Mouse (Mus musculus): ENCODE measurements at regions not wholly inside any gene's neighbourhood (a gene's known extent, or its start where the extent isn't known, plus 50 kb on each side); places are given as distances from the start of the nearest gene placed in this dataset.

DNA sequence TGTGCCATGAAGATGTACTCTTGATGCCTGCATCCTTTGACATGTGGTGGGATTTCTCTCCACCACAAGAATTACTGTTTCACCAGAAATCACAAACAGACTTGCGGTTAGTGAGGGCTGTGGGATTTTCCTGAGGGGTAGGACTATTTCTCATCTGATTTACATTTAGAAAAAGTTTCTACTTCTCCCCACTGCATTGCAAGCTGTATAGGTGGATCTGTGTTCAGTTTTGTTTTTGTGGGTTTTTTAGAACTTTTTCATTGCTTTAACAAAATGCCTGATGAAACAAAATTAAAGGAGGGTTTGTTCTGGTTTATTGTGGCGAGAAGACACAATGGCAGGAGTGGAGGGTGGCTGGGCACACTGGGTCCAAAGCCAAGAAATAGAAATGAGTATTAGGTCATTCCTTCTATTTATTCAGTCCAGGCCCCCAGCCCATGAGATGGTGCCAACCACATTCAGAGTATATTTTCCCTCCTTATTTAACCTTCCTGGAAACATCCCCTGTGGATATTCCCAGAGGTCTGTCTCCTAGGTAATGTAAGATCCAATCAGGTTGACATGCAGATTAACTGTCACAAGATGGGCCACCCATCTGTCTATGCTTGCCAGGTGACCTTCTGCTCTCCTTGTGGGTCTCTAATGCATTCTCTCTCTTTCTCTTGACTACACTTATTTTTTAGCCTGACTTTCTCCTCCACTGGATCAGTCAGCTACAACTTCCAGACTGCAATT is 96.3 kb upstream of the Spaca1 start:
- TF ChIP-seq TCF12 (IDR thresholded peaks at IDR 0.05; ENCODE audit: low read depth, low read length), result no peak
- no peak for TF ChIP-seq KAT2A (conservative IDR thresholded peaks at IDR 0.05; ENCODE audit: low read depth, low read length)
- TF ChIP-seq RAD21 (IDR thresholded peaks at IDR 0.05; ENCODE audit: low read depth, low read length), result no peak
- no peak for TF ChIP-seq POLR2AphosphoS2 (IDR thresholded peaks at IDR 0.05; ENCODE audit: low read length)
- TF ChIP-seq JUND (IDR thresholded peaks at IDR 0.05; ENCODE audit: low read depth, low read length), result no peak
- TF ChIP-seq MAZ (IDR thresholded peaks at IDR 0.05; ENCODE audit: low read depth, low read length), result no peak
- TF ChIP-seq E2F4 (IDR thresholded peaks at IDR 0.05; ENCODE audit: borderline replicate concordance, low read depth, low read length), result no peak
- TF ChIP-seq NELFE (IDR thresholded peaks at IDR 0.05; ENCODE audit: low read depth, low read length), result no peak
- no peak for TF ChIP-seq ZNF384 (IDR thresholded peaks at IDR 0.05; ENCODE audit: low read depth, low read length)
- no peak for TF ChIP-seq MYB (IDR thresholded peaks at IDR 0.05; ENCODE audit: low read depth, low read length)
- TF ChIP-seq CTCF (IDR thresholded peaks at IDR 0.05 in 2 of 3, conservative IDR thresholded peaks at IDR 0.05 in 1 of 3; ENCODE audit: control insufficient read depth in 1 of 3, insufficient read depth in 1 of 3, low read depth in 2 of 3, low read length in 3 of 3, poor library complexity in 1 of 3, severe bottlenecking in 1 of 3), result no peak
- TF ChIP-seq EP300 (IDR thresholded peaks at IDR 0.05; ENCODE audit: low read depth in 1 of 2, low read length in 2 of 2), result no peak
- H3K27ac ChIP-seq (ENCODE audit: control insufficient read depth, low read depth, low read length), result no peak overlapping the region
- no peak for DNase-seq (ENCODE audit: low read depth, low spot score)

DNA sequence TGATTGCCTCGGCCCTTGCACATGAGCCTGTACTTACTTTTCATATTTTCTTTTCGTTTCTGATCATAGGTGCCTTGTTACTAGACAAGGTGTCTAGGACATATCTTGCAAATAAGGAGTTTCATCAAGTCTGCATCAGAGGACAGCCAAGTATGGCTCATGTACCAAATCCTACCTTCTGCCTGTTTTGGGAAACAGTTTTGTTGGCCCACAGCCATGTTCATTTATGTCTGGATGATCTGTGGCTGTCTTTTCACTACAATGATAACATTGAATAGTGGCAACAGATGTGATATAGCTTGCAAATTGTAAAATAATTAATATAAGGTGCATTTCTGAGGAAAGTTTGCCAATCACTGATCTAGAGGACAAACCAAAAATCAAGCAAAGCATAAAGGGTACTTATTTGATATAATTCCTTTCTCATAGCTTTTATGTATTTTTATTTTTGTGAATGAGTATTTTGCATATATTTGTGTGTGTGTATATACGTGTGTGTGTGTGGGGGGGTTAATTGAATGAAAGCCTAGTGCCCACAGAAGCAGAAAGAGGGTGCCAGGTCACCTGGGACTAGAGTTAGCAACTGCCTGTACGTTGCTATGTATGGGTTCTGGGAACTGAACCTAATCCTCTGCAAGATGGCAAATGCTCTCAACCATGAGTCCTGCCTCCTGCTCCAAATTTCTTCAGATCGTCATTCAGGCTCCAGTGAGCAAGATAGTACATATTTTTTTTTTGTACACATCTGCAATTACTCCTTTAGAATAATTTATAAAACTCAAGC is 99.2 kb upstream of the Spaca1 start:
- no peak overlapping the region for H3K27ac ChIP-seq (ENCODE audit: control insufficient read depth, low read depth, low read length)
- no peaks in the 10 kb centered on the region for H3K36me3 ChIP-seq (ENCODE audit: control insufficient read depth in 1 of 2, insufficient read depth in 2 of 2, low read length in 2 of 2)
- no peaks in the 10 kb centered on the region for H3K79me2 ChIP-seq (ENCODE audit: control insufficient read depth, insufficient read depth, low read length, poor library complexity)
- no peaks in the 10 kb centered on the region for H3K4me1 ChIP-seq (ENCODE audit: control insufficient read depth in 1 of 2, insufficient read depth in 2 of 2, low read length in 2 of 2)
- H3K9ac ChIP-seq (ENCODE audit: control insufficient read depth, low read depth, low read length, poor library complexity, severe bottlenecking), result no peak overlapping the region
- TF ChIP-seq ZC3H11A (IDR thresholded peaks at IDR 0.05; ENCODE audit: low read depth, low read length) (no peak), MEF2A (IDR thresholded peaks at IDR 0.05; ENCODE audit: extremely low read depth, insufficient replicate concordance, low read depth, low read length, poor library complexity, severe bottlenecking) (no peak), USF2 (IDR thresholded peaks at IDR 0.05; ENCODE audit: borderline replicate concordance in 1 of 2, insufficient read depth in 1 of 2, low read depth in 1 of 2, low read length in 2 of 2) (no peak), KAT2A (conservative IDR thresholded peaks at IDR 0.05; ENCODE audit: low read depth, low read length) (no peak), POLR2A (IDR thresholded peaks at IDR 0.05; ENCODE audit: control insufficient read depth in 1 of 2, insufficient read depth in 1 of 2, low read depth in 1 of 2, low read length in 2 of 2, poor library complexity in 1 of 2) (no peak), EP300 (IDR thresholded peaks at IDR 0.05; ENCODE audit: low read depth in 1 of 2, low read length in 2 of 2) (no peak), ELF1 (IDR thresholded peaks at IDR 0.05; ENCODE audit: low read depth, low read length) (no peak), CHD1 (IDR thresholded peaks at IDR 0.05; ENCODE audit: low read depth, low read length) (no peak), MAX (IDR thresholded peaks at IDR 0.05; ENCODE audit: low read length) (no peak), CHD2 (IDR thresholded peaks at IDR 0.05; ENCODE audit: low read length) (no peak), TCF12 (IDR thresholded peaks at IDR 0.05; ENCODE audit: low read depth, low read length) (no peak), MYC (IDR thresholded peaks at IDR 0.05; ENCODE audit: low read depth, low read length) (no peak), ZKSCAN1 (IDR thresholded peaks at IDR 0.05; ENCODE audit: low read depth, low read length) (no peak), MYB (IDR thresholded peaks at IDR 0.05; ENCODE audit: low read depth, low read length) (no peak)
- H3K27me3 ChIP-seq (ENCODE audit: control insufficient read depth in 1 of 2, insufficient read depth in 2 of 2, low read length in 2 of 2), result no peaks in the 10 kb centered on the region
- DNase-seq (ENCODE audit: low read depth, low spot score), result no peak
- no peak overlapping the region for H3K4me3 ChIP-seq (ENCODE audit: control insufficient read depth in 1 of 2, insufficient read depth in 1 of 2, low read depth in 2 of 2, low read length in 2 of 2)
- H3K9me3 ChIP-seq (replicated peaks; ENCODE audit: insufficient read depth, low read length), result no peaks in the 10 kb centered on the region

More for the DNA sequence above, 96.3 kb upstream of the Spaca1 start:
- Histone ChIP-seq H3K36me3 (ENCODE audit: control insufficient read depth in 1 of 2, insufficient read depth in 2 of 2, low read length in 2 of 2) (no peaks in the 10 kb centered on the region), H3K27me3 (ENCODE audit: control insufficient read depth in 1 of 2, insufficient read depth in 2 of 2, low read length in 2 of 2) (no peaks in the 10 kb centered on the region), H3K4me3 (ENCODE audit: control insufficient read depth in 1 of 2, insufficient read depth in 1 of 2, low read depth in 2 of 2, low read length in 2 of 2) (no peak overlapping the region), H3K9me3 (replicated peaks; ENCODE audit: insufficient read depth, low read length) (no peaks in the 10 kb centered on the region), H3K4me1 (ENCODE audit: control insufficient read depth in 1 of 2, insufficient read depth in 2 of 2, low read length in 2 of 2) (no peaks in the 10 kb centered on the region), H3K9ac (ENCODE audit: control insufficient read depth, low read depth, low read length, poor library complexity, severe bottlenecking) (no peak overlapping the region), H3K79me2 (ENCODE audit: control insufficient read depth, insufficient read depth, low read length, poor library complexity) (no peaks in the 10 kb centered on the region)
